Mouse (Mus musculus) olfactory bulb, adult 2 months (tissue): ENCODE results near the gene Pgm5. TPM values are rescaled to one million over a fixed set of nuclear protein-coding genes. Genes with fewer than 3 reads are reported as not detected.
A peak's percentile ranks its signal among the peaks of the same experiment; 100 is the strongest.

Source experiments
- H3K27ac ChIP-seq: fragments of 200-500 bp; 2 replicates; pipeline ENCODE4 v1.5.1; 2012; ENCODE audit warnings: low read depth, low read length; ENCODE audit not compliant: insufficient read depth
- H3K4me1 ChIP-seq: fragments of 200-500 bp; 2 replicates; pipeline ENCODE4 v1.6.1; 2012; ENCODE audit warnings: low read length; ENCODE audit not compliant: control insufficient read depth, insufficient read depth
- H3K4me3 ChIP-seq: fragments of 200-500 bp; 2 replicates; pipeline ENCODE4 v1.5.1; 2012; ENCODE audit warnings: mild to moderate bottlenecking, low read depth, low read length, moderate library complexity; ENCODE audit not compliant: insufficient read depth
- CTCF ChIP-seq: fragments of 200-500 bp; IDR thresholded peaks from 2 replicates; pipeline ENCODE4 v1.5.1; 2012; ENCODE audit warnings: low read depth, mild to moderate bottlenecking, low read length, moderate library complexity; ENCODE audit not compliant: insufficient read depth
- POLR2A ChIP-seq: fragments of 200-500 bp; IDR thresholded peaks from 2 replicates; pipeline ENCODE4 v1.6.1; 2012; ENCODE audit warnings: mild to moderate bottlenecking, low read depth, low read length, moderate library complexity; ENCODE audit not compliant: insufficient read depth
- WGBS: fragments of 180-500 bp; shearing (Covaris S2); methylation state at CpG from one replicate; pipeline ENCODE4 v1.1.7; 2018; 5-methylcytosine and 5-hydroxymethylcytosine counted together
- polyA plus RNA-seq: library from polyadenylated mRNA; stranded (reverse); fragments of >200 nt; gene quantifications from 2 replicates; pipeline ENCODE4 v1.2.4, GENCODE M21; 2012; ENCODE audit warnings: low replicate concordance; ENCODE audit not compliant: missing spikeins, insufficient read depth, insufficient read length

Pgm5 gene
- not detected in 2 replicates for polyA plus RNA-seq

DNA sequence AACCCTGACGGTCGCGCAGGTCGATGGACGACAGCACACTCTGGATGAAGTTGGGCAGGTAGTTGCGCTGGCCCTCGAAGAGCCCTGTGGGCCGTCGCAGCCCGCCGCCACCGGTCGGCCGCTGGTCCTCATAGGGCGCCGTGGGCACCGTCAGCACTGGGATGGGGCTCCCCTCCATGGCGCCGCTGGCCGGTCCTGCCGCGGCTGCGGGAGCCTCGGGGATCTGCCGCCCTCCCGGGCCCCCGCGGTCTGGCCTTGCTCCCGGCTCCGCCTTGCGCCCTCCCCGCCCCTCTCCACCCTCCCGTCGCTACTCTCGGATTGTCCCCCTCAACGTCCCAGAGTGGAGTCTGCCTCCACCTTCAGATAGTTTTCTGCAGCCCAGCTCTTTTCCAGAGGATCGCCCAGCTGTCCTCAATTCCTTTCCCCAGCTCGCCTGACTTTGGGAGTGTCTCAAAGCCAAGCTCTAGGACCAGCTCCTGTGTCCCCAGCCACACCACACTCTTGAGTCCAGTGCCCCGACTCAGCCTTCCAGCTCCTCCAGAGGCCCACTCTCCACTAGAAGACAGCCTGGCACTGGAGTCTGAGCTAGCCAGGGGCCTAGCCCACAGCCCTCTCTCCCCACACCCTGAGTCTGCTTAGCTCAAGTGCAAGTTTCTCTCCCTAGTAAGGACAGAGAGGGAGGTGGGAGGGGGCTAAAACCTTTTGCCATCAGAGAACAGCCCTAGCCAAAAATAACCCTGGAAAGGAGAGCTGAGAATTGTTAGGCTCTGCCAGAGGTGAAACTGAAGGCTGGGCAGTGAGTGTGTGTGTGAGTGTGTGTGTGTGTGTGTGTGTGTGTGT, at the start of gene Pgm5:
Gene Pgm5, minus strand, starts transcription at position 244 of the 840 bp plus-strand sequence.
- 4% methylated on average over 39 of the region's 39 CpGs for WGBS
- Histone ChIP-seq H3K4me3 (peak within 1 kb of the TSS; percentile 23), H3K27ac (no peak within 1 kb of the TSS)

DNA sequence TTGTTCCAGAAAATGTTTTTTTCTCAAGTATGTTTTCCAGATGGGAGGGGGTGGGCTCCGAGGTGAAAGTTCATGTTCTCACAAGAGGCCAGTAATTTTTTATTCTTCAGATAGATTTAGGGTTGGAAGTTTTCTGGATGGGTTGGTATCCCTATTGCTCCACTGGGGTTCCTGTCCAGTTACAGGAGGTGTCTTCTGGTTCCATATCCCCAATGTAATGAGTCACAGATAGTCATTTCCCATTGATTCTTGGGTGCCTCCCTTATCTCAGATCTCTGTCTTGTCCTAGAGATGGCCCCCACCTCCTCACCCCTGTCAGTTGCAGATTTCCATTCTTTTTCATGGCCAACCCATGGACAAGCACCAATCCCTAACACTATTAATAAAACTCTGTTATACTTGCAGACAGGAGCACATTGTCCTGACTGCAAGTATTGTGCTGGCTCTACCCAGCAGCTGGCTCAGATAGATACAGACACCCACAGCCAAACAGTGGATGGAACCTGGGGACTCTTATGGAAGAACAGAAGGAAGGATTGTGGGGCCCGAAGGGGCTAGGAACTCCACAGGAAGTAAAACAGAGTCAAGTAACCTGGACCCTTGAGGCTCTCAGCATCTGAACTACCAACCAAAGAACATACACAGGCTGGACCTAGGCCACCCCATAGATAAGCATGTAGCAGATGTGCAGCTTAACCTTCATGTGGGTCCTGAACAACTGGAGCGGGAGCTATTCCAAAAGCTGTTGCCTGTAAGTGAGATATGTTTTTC, 46.9 kb upstream of the Pgm5 start:
- WGBS: 91% methylated on average over 3 of the region's 3 CpGs
- Histone ChIP-seq H3K4me1 (no peaks in the 10 kb centered on the region), H3K27ac (no peak overlapping the region), H3K4me3 (no peak overlapping the region)
- no peak for TF ChIP-seq CTCF
- TF ChIP-seq POLR2A: no peak

More for the DNA sequence above, at the start of gene Pgm5:
- H3K4me1 ChIP-seq: peaks cover 8% of the 10 kb centered on the region
- TF ChIP-seq CTCF (no peak), POLR2A (no peak)

DNA sequence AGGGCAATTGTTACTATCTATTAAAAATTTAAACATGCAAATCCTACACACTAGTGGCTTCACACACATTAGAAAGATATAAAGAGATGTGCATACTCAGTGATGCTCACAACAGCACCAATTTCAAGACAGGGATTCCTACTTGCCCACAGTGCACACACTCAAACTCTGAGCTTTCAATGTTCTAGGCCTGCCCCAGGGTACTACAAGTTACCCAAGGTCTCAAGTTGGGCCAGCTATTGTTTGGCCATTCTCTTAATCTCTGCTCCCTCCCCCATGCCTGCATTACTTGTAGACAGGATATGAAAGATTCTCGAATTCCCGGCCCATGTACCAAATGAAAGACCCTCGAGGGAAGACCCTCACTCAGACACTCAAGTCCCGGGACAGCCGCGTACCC, 46.0 kb upstream of the Pgm5 start:
- no peak overlapping the region for H3K27ac ChIP-seq
- no peak for TF ChIP-seq CTCF
- TF ChIP-seq POLR2A: no peak

DNA sequence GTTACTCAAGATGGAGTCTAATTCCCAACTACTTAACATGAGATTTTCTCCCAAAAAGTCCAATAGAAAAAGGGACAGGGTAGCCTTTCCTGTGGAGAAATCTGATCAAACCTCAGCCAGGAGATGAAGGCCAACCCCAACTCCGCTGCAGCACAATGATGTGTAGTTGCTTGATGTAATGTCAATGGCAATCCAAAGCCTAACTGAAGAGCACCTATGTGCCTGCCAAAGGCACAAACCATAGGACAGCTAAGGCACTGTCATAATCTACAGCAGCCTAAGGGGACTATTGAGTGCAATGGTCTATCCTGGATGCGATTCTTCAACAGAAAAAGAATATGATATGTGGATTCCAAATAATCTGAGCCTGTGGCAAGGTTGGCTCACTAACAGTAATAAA, 41.2 kb upstream of the Pgm5 start:
- H3K4me1 ChIP-seq: peaks cover 15% of the 10 kb centered on the region; the same call in 1 of the 2 replicates
- H3K4me3 ChIP-seq: no peak overlapping the region
- WGBS: 72% methylated on average over 2 of the region's 2 CpGs
- no peak overlapping the region for H3K27ac ChIP-seq
- no peak for TF ChIP-seq CTCF
- TF ChIP-seq POLR2A: no peak

More for the DNA sequence above, 46.0 kb upstream of the Pgm5 start:
- Histone ChIP-seq H3K4me3 (no peak overlapping the region), H3K4me1 (no peaks in the 10 kb centered on the region)
- WGBS: 94% methylated on average over 6 of the region's 6 CpGs

DNA sequence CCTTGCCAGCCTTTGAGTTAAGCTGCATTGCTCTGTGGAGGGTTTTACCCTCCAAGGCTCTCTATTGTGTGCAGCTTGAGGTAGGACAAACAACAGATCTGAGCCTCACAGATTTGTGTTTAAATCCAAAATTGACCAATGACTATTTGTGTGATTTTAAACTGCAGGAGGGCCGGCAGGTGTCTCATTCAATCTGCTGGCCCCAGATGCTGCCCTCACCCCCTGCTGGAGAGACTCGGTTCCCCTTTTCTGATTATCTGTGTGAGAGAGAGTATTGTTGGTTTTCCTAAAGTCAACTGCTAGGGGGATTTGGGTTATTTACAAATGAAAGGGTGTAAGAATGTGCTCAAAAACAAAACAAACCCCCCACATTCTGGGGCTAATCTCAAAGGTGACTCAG, 40.6 kb upstream of the Pgm5 start:
- 12% methylated on average over 2 of the region's 2 CpGs for WGBS
- no peak overlapping the region for H3K4me3 ChIP-seq
- TF ChIP-seq POLR2A (no peak), CTCF (no peak)
- H3K27ac ChIP-seq: no peak overlapping the region
- H3K4me1 ChIP-seq: peaks cover 19% of the 10 kb centered on the region

DNA sequence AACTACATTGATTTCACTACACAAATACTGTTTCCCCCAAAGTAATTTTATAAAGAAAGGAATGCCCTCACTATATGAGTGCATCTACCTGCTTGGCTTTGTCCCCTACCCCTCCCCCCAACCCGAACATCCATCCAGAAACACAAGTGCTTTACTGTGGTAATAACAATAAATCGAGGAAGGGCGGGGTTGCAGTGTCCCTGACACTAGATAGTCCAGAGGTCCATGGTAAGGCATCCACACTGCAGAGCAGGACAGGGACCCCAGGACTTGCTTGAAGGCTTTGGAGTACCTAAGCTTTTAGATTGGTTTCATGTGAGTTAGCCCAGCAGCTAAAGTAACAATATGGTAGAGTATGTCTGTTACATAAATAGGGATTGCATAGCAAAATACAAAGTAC, 40.0 kb upstream of the Pgm5 start:
- Histone ChIP-seq H3K27ac (no peak overlapping the region), H3K4me3 (no peak overlapping the region), H3K4me1 (peaks cover 20% of the 10 kb centered on the region)
- 4% methylated on average over 3 of the region's 3 CpGs for WGBS
- TF ChIP-seq CTCF (no peak), POLR2A (no peak)

DNA sequence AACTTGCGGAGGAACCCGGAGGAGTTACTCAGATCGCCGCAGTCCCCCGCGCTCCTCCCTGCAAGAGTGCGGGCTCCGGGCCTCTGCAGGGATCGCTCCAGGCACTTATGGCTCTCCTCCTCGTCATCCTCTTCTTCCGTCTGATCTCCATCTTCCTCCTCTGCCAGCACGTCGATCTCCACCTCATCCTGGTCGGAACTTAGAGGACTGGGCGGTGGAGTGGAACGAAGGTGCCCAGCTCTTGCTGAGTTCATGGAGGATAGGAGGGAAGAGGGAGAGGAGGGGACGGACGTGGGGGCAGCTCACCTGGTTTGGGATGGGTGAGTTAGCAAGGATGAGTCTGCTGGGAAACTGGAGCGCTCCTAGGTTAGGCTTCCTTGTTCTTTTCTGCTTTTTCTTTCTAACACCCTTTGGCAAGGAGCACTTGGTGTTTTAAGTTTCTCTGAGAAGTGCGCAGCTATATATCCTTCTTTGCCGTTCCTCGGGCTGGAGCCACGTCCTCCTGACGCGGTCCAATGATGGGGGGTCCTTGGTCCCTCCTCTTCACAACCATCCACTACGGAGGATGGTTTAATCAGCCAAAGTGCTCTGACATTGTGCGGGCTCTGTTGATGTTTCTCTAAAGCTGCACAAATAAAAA, 39.0 kb upstream of the Pgm5 start, which contains the start of gene Foxd4:
Gene Foxd4, minus strand, starts transcription at position 617 of the 640 bp plus-strand sequence.
- Histone ChIP-seq H3K27ac (no peak within 1 kb of the TSS), H3K4me3 (no peak within 1 kb of the TSS), H3K4me1 (peaks cover 20% of the 10 kb centered on the region)
- TF ChIP-seq CTCF: no peak
- WGBS: 2% methylated on average over 27 of the region's 27 CpGs

DNA sequence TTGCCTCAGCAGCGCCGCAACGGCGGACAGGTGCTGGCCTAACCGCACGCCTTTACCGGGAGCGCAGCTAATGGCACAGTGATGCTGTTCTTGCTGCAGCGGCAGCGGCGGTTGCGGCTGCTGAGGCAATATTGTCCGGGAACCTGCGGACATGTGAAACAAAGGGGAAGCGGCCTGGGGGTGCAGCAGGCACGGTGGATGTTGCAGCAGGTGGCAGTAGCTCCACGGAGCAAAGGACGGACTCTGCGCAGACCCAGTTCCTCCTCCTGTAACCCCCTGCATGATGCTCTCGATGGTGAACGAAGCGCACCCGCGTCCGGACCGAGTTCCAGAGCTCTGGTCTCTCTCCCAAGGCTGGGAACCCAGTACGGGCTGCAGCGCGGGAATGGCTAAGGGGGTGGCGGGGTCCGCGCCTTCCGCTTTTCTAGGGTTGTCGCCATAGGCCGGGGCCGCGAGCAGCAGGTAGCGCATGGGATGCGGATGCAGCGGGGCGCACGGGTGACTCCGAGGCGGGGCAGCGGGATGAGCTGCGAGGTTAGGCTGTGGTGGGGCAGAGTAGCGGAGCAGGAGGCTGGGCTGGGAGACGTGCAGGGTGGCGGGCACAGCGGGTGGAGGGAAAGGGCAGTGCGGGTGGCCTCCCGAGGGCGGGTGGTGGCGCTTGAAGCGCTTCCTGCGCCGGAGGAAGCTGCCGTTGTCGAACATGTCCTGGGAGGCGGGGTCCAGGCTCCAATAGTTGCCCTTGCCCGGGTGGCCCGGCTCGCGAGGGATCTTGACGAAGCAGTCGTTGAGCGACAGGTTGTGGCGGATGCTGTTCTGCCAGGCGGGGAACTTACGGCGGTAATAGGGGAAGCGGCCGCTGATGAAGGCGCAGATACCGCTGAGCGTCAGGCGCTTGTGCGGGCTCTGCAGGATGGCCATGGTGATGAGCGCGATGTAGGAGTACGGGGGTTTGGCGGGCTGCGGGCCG, 38.2 kb upstream of the Pgm5 start:
- Histone ChIP-seq H3K4me3 (no peak overlapping the region), H3K4me1 (peaks cover 20% of the 10 kb centered on the region), H3K27ac (no peak overlapping the region)
- 2% methylated on average over 84 of the region's 84 CpGs for WGBS
- TF ChIP-seq CTCF (no peak), POLR2A (no peak)
